Mouse (Mus musculus) heart, embryonic 10.5 days (tissue): ENCODE results near the gene Capg. TPM values are rescaled to one million over a fixed set of nuclear protein-coding genes. Genes with fewer than 3 reads are reported as not detected.

ENCODE experiments used
- DNase-seq: peaks from one replicate; pipeline ENCODE4 v3.0.0-alpha.2; 2017; ENCODE audit warnings: low spot score
- H3K27ac ChIP-seq: fragments of 300-500 bp; sonication (generic); 2 replicates; pipeline ENCODE4 v1.5.1; 2016; ENCODE audit warnings: mild to moderate bottlenecking
- H3K27me3 ChIP-seq: fragments of 300-500 bp; sonication (generic); 2 replicates; pipeline ENCODE4 v1.6.1; 2016; ENCODE audit warnings: mild to moderate bottlenecking; ENCODE audit not compliant: poor library complexity, insufficient read depth, severe bottlenecking
- H3K36me3 ChIP-seq: fragments of 300-500 bp; sonication (generic); 2 replicates; pipeline ENCODE4 v1.6.1; 2016; ENCODE audit warnings: mild to moderate bottlenecking, moderate library complexity
- H3K4me1 ChIP-seq: fragments of 300-500 bp; sonication (generic); 2 replicates; pipeline ENCODE4 v1.6.1; 2016; ENCODE audit warnings: mild to moderate bottlenecking
- H3K4me3 ChIP-seq: fragments of 300-500 bp; sonication (generic); 2 replicates; pipeline ENCODE4 v1.5.1; 2016; ENCODE audit warnings: mild to moderate bottlenecking, moderate library complexity
- H3K9me3 ChIP-seq: fragments of 300-500 bp; sonication (generic); 2 replicates; pipeline ENCODE4 v1.6.1; 2016; ENCODE audit warnings: mild to moderate bottlenecking, moderate library complexity
- WGBS: fragments of 180-500 bp; shearing (Covaris S2); methylation state at CpG from one replicate; pipeline ENCODE4 v1.1.7; 2016; 5-methylcytosine and 5-hydroxymethylcytosine counted together
- polyA plus RNA-seq: library from polyadenylated mRNA; unstranded; fragments of >200 nt; fragmentation: Nextera tagmentation; extraction: Ambion mirVana; gene quantifications from 2 replicates; pipeline ENCODE4 v1.2.1, GENCODE M21; 2016

Gene Capg
- polyA plus RNA-seq, 1 experiment from 2014 or later: 23.2 TPM

GRCm38 (mm10) chr6:72586701-72587100 lies 42.5 kb downstream of the Capg start:
- Histone ChIP-seq H3K36me3 (peaks cover 13% of the 10 kb centered on the region; the same call in 1 of the 2 replicates), H3K9me3 (no peaks in the 10 kb centered on the region), H3K27me3 (no peaks in the 10 kb centered on the region), H3K4me3 (no peak overlapping the region), H3K27ac (no peak overlapping the region), H3K4me1 (no peaks in the 10 kb centered on the region)
- WGBS: 70% methylated on average over 3 of the region's 3 CpGs
- DNase-seq: no peak

GRCm38 (mm10) chr6:72588307-72588706 lies 44.1 kb downstream of the Capg start:
- Histone ChIP-seq H3K27me3 (no peaks in the 10 kb centered on the region), H3K27ac (no peak overlapping the region), H3K4me3 (no peak overlapping the region), H3K9me3 (no peaks in the 10 kb centered on the region), H3K4me1 (no peaks in the 10 kb centered on the region), H3K36me3 (peaks cover 13% of the 10 kb centered on the region; the same call in 1 of the 2 replicates)
- no peak for DNase-seq

GRCm38 (mm10) chr6:72590111-72590510 lies 45.9 kb downstream of the Capg start:
- Histone ChIP-seq H3K4me1 (no peaks in the 10 kb centered on the region), H3K4me3 (no peak overlapping the region), H3K27me3 (no peaks in the 10 kb centered on the region), H3K27ac (no peak overlapping the region), H3K9me3 (no peaks in the 10 kb centered on the region), H3K36me3 (peaks cover 4% of the 10 kb centered on the region; the same call in 1 of the 2 replicates)
- no peak for DNase-seq

- H3K36me3 ChIP-seq: no peaks in the 10 kb centered on the region
- peaks cover 12% of the 10 kb centered on the region for H3K4me1 ChIP-seq
- H3K27me3 ChIP-seq: no peaks in the 10 kb centered on the region
- WGBS: 73% methylated on average over 6 of the region's 6 CpGs
- H3K27ac ChIP-seq: no peak overlapping the region
- no peak overlapping the region for H3K4me3 ChIP-seq
- DNase-seq: no peak
- H3K9me3 ChIP-seq: no peaks in the 10 kb centered on the region
Observed at GRCm38 (mm10) chr6:72593011-72593803, 49.0 kb downstream of the Capg start.

- no peak for DNase-seq
- Histone ChIP-seq H3K4me3 (no peak overlapping the region), H3K27ac (no peak overlapping the region), H3K4me1 (peaks cover 12% of the 10 kb centered on the region), H3K9me3 (no peaks in the 10 kb centered on the region), H3K36me3 (no peaks in the 10 kb centered on the region), H3K27me3 (no peaks in the 10 kb centered on the region)
- 52% methylated on average over 5 of the region's 5 CpGs for WGBS
Observed at GRCm38 (mm10) chr6:72593914-72594313, 49.7 kb downstream of the Capg start.

- Histone ChIP-seq H3K4me1 (peaks cover 12% of the 10 kb centered on the region), H3K4me3 (peak overlapping the region; percentile 67), H3K9me3 (no peaks in the 10 kb centered on the region), H3K27me3 (no peaks in the 10 kb centered on the region), H3K36me3 (no peaks in the 10 kb centered on the region), H3K27ac (peak overlapping the region; percentile 90)
- 41% methylated on average over 13 of the region's 13 CpGs for WGBS
- DNase-seq: no peak
Observed at GRCm38 (mm10) chr6:72597083-72597874, 53.1 kb downstream of the Capg start.

- peaks cover 12% of the 10 kb centered on the region for H3K4me1 ChIP-seq
- no peaks in the 10 kb centered on the region for H3K36me3 ChIP-seq
- H3K9me3 ChIP-seq: no peaks in the 10 kb centered on the region
- peak; percentile 96 for DNase-seq
- no peaks in the 10 kb centered on the region for H3K27me3 ChIP-seq
- 1% methylated on average over 38 of the region's 38 CpGs for WGBS
- peak within 1 kb of the TSS; percentile 90 for H3K27ac ChIP-seq
- peak within 1 kb of the TSS; percentile 67 for H3K4me3 ChIP-seq
Observed at GRCm38 (mm10) chr6:72597956-72598753, 54.0 kb downstream of the Capg start, which contains the start of the genes Elmod3 and Retsat. Gene Elmod3, minus strand, starts transcription at chr6:72598413. Gene Retsat, plus strand, starts transcription at chr6:72598475.

GRCm38 (mm10) chr6:72598791-72599557 lies 54.8 kb downstream of the Capg start:
- Histone ChIP-seq H3K36me3 (peaks cover 5% of the 10 kb centered on the region), H3K9me3 (no peaks in the 10 kb centered on the region), H3K4me3 (peak overlapping the region; percentile 67), H3K4me1 (peaks cover 12% of the 10 kb centered on the region), H3K27ac (peak overlapping the region; percentile 90), H3K27me3 (no peaks in the 10 kb centered on the region)
- no peak for DNase-seq
- whole genome bisulfite sequencing: 50% methylated on average over 12 of the region's 12 CpGs

DNA sequence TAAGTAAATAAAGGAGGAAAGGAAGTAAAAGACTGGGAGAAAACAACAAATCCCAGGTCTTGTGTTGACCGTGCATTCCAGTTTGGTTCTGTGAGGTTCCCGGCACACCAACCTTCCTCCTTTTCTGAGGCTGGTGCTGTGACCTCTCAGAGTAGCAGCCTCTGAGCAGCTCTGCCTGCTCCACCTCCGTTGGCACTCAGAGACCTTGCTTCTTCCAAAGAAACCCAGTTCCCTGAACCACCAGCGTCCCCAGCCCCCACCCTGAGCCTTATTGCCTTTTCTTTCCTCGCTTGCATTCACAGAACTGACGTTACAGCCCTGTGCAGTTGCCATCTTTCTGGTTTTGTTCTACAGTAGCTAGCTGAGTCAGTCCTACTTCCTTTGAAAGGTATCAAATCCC lies 56.0 kb downstream of the Capg start:
- Histone ChIP-seq H3K4me3 (no peak overlapping the region), H3K27ac (no peak overlapping the region), H3K4me1 (peaks cover 12% of the 10 kb centered on the region), H3K27me3 (no peaks in the 10 kb centered on the region), H3K9me3 (no peaks in the 10 kb centered on the region), H3K36me3 (peaks cover 12% of the 10 kb centered on the region)
- DNase-seq: no peak
- 77% methylated on average over 6 of the region's 6 CpGs for WGBS

- no peak for DNase-seq
- Histone ChIP-seq H3K9me3 (no peaks in the 10 kb centered on the region), H3K4me3 (no peak overlapping the region), H3K27me3 (no peaks in the 10 kb centered on the region), H3K27ac (no peak overlapping the region), H3K4me1 (peaks cover 12% of the 10 kb centered on the region), H3K36me3 (peaks cover 15% of the 10 kb centered on the region)
- 85% methylated on average over 12 of the region's 12 CpGs for WGBS
Observed at GRCm38 (mm10) chr6:72600771-72601170, 56.6 kb downstream of the Capg start.

DNA sequence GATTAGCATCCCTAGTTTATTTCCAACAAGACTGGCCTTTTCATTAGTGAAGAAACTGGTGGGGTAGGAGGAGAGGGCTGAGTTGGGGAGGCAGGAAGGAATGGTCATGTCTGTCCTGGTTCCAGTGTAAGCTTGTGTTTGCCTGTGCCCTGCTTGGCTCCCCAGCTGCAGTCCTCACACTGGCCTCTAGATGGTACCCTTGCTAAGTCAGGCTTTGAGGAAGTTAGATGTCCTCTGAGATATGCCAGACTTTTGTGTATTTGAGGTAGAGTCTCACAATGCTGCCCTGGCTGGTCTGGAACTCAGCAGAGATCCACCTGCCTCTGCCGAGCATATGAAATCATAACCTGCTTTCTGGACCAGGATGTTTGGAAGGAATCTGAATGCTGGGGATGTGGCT lies 57.5 kb downstream of the Capg start:
- H3K4me3 ChIP-seq: no peak overlapping the region
- peak; percentile 85 for DNase-seq
- H3K4me1 ChIP-seq: peaks cover 12% of the 10 kb centered on the region
- H3K36me3 ChIP-seq: peaks cover 24% of the 10 kb centered on the region
- WGBS: 43% methylated on average over 1 of the region's 1 CpGs
- H3K27me3 ChIP-seq: no peaks in the 10 kb centered on the region
- no peak overlapping the region for H3K27ac ChIP-seq
- no peaks in the 10 kb centered on the region for H3K9me3 ChIP-seq

GRCm38 (mm10) chr6:72604066-72604465 lies 59.9 kb downstream of the Capg start:
- Histone ChIP-seq H3K4me3 (no peak overlapping the region), H3K36me3 (peaks cover 38% of the 10 kb centered on the region), H3K4me1 (no peaks in the 10 kb centered on the region), H3K27ac (no peak overlapping the region), H3K27me3 (no peaks in the 10 kb centered on the region), H3K9me3 (no peaks in the 10 kb centered on the region)
- DNase-seq: no peak
- 82% methylated on average over 2 of the region's 2 CpGs for WGBS
